Mouse (Mus musculus): ENCODE results near the gene Coq2.

Coq2 gene

DNA sequence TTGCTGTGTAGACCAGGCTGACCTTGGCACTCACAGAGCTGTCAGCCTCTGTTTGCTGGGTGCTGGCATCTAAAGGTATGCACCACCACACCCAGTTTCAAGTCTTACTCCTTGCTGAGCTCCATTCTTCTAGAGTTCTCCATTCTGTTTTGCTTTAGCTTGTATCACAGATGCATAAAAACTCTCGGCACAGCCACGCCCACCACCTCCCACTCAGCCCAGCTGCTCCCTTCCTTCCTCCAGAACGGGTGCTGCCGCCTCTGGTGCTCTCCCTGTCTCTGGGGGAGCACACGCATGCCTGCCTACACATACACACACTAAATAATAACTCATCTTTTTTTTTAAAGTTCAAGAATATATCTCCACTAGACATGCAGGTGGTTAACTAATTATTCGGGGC is 16.5 kb downstream of the Coq2 start:
- peak; percentile 36 for DNase-seq

DNA sequence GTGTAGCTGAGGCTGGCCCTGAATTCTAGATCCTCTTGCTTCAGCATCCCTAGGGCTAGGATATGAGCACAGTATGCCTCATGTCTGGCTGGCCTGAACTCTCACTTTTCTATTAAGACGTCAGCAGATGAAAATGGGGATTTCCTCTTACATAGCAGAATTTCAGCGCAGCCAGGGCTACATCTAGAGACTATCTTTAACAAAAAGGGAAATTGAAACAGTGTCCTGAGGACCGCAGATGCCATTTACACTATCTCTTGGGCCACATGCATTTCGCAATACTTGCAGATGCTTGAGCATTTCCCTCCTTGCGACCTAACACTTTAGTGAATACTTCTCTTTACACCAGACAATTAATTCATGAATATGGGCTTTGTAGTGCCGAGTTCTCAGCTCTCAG is 18.6 kb downstream of the Coq2 start:
- no peak for DNase-seq

DNA sequence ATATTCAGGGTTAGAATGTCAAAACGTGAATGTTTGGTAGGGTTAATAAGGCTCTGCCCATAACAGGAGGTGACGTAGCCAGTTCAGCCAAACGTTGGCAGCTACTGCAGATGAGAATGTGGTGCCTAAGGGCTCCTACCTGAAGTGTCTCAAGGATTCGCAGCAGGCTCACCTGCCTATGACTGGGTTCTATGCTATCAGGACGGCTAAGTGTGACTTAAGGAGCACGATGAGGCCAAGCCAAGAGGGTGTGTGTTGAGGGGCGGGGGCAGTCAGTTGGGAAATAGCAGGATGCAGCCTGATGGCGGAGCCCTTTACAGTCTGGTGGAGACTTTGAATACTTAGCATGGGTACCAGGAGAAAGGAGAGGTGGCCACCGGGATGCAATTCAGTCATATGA is 22.6 kb downstream of the Coq2 start:
- no peak for DNase-seq

DNA sequence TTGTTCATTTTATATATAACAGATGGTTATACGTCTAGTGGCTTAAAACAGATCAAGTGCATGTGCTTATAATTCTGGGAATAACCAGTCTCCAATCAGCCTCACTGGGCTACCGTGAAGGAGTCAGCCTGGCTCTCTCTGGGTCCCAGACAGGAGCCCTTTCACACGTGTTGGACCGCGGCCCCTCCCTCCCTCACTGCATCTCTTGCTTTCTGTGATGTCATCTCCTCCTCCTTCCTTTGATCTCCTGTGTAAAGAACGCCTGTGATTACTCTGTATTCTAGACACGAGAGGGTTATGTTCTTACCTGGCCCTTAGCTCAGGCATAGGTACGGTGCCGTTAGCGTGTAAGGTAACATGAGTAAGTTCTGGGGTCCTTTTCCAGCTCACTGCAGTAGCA is 23.5 kb downstream of the Coq2 start:
- no peak for DNase-seq

DNA sequence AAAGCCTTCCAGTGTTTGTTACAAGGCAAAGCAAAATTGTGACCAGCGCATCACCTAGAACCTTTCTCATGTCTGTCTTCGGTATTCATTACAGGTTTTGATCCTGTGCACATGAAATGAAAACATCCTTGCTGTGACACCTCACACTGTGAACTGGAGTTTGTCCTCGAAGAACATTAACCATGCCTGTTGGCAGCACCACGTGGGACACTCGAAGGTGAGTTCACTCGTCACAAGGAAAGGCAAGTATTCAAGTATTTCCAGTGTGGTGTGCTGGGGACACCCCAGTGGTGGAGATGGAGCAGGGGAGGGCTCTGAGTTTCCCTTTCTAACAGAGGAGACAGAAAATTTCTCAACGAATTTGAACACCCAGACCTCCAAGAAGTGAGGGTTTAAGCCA is 24.0 kb downstream of the Coq2 start:
- DNase-seq = no peak

DNA sequence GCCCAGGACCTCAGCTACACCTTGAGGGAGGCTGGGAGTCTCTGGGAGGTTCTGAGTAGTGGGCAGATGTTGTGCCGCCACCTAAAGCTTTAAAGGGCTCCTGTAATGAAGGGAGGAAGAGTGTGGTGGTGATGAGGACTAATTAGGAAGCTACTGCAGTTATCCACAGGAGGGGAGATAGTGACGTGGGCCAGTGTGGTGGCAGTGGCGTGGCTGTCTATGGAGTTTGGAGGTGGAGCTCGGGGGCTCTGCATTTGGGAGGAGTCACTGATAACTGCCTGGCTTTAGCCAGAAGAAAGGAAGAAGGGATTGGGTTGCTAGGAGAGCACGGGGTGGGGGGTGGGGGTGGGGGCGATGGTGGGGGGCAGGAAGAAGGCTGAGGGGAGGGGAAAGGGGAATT is 26.4 kb downstream of the Coq2 start:
- no peak for DNase-seq

DNA sequence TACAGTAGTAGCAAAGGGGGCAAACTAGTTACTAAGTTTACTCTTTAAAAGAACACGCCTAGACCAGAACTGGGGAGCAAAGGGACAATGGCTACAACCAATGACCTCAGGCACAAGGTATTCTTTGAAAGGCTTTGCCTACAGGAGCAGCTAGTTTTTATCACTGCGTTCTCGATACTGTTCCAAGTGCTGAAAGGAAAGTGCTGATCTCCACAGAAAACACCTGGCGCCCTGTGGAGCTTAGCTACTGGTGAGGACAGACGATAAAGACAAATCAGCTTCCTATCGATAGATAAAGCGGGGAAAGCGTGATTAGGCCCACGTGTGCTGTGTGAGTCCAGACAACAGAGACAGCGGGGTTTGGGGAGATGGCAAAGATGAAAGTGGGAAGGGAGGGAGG is 26.9 kb downstream of the Coq2 start:
- DNase-seq = no peak

DNA sequence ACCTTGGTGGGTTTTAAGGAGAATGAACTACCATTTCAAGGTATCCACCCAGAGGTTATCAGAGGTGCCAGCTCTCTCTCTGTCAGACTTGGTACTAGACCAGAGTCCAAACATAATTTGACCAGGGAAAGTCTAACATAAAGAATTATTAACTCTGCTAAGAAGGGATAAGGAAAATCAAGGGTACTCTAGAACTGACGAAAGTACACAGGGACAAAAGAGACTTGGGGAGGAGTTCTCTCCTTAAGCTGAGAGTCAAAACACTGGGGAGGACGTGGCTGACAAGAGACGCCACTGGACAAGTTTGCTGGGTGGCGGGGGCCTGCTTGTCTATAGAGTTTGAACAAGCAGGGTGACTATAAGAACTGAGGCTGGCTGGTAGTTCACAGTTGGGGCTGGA is 28.4 kb downstream of the Coq2 start:
- DNase-seq = no peak

DNA sequence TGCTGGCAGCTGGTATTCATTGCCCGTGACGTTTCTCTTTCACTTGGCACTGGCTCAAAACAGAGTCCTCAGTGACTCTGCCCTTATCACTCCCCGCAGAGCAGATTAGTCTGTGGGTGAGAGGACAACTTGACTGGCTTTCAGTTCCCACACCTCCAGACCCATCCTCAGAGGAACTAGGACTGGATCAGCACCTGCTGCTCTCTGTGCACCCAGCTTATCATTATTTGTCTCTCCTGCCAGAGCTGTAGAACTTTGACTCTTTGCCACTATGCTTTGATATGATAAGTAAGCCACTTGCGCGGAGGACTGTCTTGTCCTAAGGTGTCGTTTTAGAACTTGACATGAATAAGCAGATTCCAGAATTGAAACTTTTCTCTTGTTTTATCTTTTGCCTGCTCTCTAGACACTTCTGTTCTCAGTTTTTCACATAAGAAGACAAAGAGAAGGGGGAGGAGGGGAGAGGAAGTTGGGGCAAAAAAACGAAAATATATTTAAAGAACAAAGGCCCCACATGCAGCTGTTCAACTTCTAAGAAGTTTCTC is 30.9 kb downstream of the Coq2 start:
- DNase-seq = no peak

DNA sequence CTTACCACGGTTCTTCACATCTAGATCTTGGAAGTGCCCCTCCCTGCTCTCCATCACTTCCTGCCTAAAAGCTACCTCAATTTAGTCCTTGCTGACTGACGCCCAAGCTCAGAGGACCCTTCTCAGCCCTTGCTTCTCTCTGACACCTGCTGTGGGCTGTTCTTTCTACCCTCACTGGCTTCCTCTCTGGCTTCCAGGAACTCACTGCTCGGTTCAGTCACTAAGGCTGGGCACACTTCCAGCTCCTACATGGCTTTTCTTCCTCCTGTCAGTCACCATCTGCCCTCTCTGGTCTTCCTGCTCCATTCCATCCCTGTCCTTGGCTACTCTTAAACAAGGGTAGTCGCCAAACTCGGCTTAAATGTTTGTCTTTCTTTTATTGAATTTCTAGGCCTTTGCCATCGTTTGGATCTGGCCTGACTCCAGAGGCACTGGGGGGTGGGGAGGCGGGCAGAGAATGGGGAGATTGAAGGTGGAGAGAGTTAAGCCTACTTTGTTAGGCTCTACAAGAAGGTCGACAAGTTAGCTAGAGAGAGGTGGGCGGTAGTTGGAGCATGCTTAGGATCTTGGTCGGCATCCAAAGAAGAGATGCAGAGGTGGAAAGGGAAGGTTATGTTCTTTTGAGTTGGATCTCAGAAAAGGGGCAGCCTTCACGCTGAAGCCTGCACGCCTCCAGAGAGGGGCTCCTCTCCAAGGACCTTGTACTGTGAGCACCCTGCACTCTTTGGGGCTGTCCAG is 31.5 kb downstream of the Coq2 start:
- DNase-seq = peak; percentile 38

DNA sequence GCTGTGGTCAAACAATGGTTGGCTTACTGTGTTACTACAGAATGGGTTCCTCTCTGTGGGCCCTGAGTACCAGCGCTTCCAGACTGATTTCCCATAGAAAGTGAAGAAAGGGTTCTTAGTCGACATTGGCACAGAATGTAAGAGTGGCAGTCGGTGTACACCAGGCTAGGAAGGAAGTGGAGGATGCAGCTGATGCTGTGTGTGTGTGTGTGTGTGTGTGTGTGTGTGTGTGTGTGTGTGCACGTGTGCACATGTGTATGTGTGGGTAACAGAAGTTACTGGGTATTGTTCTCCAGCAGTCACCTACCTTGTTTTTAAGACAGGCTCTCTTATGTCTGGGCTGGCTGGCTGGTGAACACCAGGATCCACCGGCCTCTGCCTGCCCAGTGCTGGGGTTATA is 32.6 kb downstream of the Coq2 start:
- no peak for DNase-seq

DNA sequence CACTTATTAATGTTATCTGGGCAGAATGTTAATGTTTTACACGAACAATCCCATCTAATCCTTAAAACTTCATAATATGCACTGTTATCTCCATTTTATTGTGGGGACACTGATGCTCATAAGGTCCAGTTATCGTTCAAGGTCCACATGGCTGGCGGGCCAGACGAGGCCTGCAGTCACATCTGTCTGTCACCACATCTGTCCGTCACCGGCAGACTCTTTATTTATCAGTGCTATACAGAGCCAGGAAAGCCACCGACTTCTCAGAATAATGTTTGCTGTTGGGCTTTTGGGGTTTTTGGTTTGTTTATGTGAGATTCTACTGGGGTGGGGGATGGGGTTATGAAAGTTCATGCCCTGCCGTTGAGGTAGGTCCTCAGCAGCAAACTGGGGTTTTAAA is 36.5 kb downstream of the Coq2 start:
- DNase-seq = no peak

DNA sequence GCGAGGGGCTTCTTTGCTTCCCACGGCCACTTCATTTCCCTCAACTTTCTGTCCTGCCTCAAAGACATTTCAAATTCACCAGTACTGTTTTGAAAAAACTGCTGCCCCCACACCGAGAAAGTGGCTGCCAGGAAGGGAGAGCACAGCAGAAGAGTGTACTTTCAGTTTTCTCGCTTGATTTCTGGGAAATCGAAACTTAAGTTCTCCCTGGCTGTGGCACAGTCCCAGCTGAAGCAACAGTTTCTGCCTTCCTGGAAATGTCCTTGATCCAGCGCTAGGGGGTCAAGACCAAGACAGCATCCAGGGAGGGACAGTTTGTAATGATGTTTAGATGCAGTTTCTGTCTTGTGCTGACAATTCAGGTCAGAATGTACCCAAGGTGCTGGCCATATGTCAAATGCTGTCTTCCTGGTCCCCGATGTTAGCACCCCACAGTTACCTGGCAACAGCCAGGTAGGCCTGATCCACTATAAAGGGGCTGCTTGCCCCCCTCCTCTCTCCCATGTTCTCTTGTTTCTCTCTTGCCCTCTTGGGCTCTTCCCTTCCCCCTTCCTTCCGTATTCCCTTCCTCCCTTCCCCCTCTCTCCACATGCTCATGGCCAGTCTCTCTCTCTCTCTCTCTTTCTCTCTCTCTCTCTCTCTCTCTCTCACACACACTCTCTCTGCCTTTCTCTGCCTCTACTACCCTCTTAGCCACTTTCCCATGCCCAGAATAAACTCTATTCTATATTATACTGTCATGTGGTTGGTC is 38.0 kb downstream of the Coq2 start:
- DNase-seq = no peak

DNA sequence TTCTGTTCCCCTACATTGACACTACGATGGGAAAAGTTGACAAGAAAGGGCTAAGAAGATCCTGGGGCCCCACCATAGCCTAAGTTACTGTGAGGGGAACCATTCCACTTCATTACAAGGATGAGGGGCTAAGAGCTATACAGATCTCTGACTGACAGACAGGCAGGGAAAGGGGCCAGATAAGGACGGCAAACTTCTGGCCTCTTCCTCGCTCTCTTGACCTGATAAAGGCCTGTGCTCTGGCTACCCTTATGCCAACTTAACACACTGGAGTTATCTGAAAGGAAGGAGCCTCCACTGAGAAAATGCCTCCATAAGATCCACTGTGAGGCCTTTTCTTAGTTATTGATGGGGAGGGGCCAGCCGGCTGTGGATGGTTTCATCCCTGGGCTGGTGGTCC is 39.0 kb downstream of the Coq2 start:
- no peak for DNase-seq

DNA sequence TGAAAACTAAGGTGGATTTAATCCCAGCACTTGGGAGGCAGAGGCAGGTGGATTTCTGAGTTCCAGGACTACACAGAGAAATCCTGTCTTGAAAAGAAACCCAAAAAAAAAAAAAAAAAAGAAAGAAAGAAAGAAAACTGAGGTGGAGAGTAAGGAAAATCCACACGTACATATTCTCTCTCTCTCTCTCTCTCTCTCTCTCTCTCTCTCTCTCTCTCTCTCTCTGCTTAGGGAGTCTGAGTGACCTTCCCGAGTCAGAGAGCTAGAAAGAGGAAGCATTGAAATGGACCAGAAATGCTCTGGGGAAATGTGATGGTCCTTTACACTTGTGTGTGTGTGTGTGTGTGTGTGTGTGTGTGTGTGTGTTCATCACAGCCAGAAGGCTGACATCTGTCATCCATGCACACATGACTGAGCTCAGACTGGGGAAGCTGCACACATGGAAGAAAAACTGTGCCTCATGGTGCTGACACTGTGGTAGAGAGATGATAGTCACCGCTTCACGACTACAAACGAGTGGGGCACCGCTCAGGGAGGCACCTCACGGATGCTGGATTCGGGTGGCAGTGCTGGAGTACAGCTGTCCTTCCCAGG is 40.0 kb downstream of the Coq2 start:
- DNase-seq = no peak

DNA sequence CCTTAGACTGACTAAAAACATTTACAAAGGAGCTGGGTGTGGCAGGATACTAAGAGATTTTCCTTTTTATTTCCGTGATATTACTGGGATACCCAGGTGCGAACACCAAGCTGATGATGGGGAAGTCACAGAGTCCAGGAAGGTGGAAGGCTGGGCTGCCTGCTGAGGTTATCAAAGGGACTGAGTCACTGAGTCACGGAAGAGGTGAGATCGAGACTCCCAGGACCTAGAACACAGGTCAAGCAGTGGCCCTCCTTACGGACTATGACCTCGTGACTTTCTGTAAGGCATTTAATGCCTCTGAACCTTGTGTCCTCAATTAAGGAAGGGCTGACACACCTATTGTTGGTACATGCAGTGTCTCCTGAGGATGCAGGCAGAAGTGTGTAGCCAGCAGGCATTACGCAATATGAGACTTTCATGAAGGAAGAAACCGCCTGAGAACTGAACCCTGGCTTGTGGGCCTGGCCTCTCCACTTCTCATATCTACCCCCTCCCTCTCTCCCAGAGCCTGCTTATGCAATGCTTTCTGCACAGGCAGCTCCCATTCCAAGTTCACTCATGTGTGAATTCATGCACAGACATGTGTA is 42.3 kb downstream of the Coq2 start:
- no peak for DNase-seq

DNA sequence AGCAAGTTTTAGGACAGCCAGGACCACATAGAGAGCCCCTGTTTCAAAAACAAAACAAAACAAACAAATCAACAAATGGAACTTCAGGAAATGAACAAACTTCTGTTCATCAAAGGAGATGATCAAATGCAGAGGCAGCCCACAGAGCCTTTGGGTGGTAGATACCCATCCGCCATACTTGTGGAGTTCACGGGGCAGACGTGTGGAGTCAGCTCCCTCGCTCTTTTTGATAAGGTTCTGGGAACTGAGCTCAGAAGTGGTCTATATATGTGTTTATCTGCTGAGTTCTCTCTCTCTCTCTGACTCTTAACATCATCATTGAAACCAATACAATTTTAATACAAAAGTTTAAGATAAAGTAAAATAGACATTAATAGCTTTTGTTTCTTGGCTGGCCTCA is 46.1 kb downstream of the Coq2 start:
- DNase-seq = no peak

DNA sequence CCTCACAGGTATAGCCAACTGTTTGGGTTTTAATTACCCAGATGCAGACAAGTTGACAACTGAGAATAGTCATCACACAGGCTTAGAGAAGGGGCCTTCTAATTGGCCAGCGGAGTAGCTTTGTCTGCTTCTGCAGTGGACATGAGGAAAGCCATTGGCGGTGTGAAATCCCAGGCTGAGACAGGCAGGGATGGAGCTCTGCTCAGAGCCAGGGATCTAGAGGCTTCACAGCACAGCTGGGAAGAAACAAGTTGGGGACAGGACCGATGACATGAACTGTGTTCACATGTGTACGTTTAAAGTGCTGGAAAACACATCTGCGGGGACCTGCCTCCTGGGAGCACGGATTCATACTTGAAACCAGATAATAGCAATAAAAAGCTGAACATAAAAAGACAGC is 48.4 kb downstream of the Coq2 start:
- no peak for DNase-seq

DNA sequence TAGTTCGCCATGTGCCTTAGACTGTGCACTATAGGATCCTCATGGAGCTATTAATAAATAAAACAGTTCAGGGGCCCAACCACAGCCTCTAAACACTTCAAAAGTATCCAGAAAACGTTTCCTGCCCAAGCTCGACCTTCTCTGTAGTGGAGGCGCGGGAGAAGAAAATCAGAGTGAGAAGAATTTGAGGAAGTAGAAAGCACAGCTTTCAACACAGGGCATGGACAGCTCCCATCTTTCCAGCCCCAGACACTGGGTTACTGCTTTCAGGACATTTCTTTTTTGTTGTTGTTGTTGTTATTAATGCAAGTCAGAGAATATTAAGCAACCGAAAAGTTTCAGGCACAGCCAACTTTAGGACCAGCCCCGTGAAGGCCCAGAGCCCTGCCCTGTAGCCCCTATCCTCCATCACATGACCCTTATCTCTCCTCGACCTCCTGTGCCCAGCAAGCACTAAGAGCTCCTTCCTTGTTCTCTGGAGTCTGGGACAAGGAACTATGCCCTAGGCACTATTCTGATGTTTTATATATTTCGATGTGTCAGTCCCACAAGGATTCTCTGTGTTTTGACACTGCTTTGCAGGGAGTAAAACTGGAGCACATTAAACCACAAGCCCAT is 50.1 kb downstream of the Coq2 start:
- DNase-seq = no peak

DNA sequence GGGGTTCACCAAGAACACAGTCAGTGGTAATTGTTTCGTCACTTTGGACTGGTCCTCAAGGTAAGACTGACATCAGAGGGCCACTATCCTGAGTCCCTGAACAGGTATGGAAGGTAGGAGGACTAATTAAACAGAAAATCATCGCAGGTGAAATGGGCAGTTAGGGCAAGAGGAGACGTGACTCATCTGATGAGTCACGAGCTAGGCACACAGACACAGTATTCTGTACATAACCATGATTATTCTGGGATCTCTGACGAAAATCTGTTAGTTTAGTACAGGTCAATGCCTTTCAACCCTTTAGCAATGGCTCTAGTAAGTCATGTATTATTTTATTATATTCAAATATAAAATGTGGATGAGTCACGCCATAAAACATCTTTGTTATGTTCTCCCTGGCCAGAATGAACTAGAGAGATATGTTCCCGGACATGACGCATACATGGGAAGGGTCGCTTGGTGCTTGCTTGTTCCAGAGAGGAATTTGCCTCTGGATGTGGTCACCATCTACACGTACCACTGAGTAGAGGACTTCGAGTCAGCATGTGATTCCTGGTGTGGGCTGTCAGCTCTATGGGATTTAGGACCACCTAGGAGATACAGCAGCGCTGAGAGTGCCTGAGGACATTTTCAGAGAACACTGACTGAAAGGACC is 52.3 kb downstream of the Coq2 start:
- DNase-seq = no peak

DNA sequence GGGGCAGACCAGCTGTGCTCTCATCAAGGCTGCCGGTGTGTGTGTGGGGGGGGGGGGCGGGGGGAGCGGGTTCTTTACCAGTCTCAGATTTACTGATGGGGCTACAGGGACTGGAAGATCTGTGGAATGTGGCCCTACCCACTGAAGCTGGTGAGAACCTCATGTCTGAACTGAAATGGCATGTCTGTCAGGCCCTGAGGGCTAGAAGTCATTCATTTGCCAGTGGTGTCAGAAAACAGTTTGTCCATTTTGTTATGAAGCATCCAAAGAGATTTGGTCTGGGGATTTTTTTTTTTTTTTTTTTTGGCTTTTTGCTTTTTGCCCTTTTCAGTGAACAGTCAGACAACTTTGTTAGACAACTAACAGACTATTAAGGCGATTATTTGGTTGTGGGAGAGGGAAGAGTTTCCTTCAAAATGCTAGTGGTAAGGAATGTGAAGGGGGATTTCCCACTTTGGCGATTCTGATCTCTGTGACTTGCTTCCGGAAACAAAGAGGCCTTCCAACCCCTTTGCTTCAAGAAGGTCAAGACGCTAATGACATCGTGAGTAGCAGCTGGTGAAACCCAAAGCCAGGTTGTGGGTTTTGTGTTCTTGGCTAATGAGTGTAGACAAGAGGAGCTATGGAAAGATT is 52.9 kb downstream of the Coq2 start:
- DNase-seq = no peak

DNA sequence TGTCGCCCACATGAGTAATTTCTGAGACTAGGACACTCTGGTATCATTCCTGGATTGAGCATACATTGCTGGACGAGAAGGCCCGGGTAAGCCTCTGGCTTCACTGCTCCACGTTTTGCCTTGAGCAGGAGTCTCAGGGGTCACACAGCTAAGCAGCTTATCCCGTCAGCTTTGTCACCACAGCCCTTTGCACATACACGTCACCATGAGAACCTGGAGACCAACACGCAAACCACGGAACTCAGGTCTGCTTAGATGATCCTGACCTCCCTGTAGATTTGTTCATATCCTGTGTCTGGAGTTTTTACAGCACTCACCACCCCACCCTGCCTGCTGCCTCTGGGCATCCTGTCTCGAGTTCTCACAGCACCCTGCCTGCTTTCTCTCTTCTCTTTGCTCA is 54.0 kb downstream of the Coq2 start:
- DNase-seq = no peak

Measured in right cerebral cortex, postnatal 14 days (tissue).